Mouse (Mus musculus) cerebellum, adult 2 months (tissue): Measurements from ENCODE around the gene Plcg2.

Source experiments
- CTCF ChIP-seq: fragments of 200-500 bp; IDR thresholded peaks from 2 replicates; pipeline ENCODE4 v1.5.1; 2011; ENCODE audit warnings: low read depth, mild to moderate bottlenecking, control low read depth, low read length, moderate library complexity, borderline replicate concordance; ENCODE audit not compliant: insufficient read depth
- POLR2A ChIP-seq: fragments of 200-500 bp; IDR thresholded peaks from 2 replicates; pipeline ENCODE4 v1.6.1; 2011; ENCODE audit warnings: low read length, control low read depth, borderline replicate concordance; ENCODE audit not compliant: insufficient read depth

DNA sequence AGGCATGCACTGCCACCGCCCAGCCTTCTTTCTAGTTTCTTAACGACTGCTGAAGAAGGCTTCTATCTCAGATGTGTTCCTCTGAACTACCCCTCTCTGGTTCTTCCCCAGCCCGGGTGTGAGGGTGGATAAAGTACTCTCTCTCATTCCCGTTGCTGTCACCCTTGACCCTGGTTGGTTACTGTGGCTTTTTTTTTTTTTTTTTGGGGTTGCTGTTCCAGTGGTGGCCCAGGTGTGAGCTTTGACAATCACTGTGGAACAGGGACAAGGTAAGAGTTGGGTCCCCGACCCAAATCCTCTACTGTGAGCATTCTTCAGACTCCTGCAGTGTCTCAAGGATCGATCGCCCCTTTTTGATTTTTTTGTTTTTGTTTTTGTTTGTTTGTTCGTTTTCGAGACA is 26.4 kb upstream of the Plcg2 start:
- no peak for TF ChIP-seq CTCF
- TF ChIP-seq POLR2A = no peak
